Mouse (Mus musculus) hematopoietic stem cell, adult 5-6 weeks (primary cell): ENCODE data around the gene Igfbp7. TPM values are rescaled to one million over a fixed set of nuclear protein-coding genes. Genes with fewer than 3 reads are reported as not detected.
A peak's percentile ranks its signal among the peaks of the same experiment; 100 is the strongest.

Experiments used
- ATAC-seq, 2 experiments: fragments of 125-278 bp in 1 of 2; replicated peaks in 1 of 2; 2 replicates each; pipeline ENCODE4 v1.8.0; 2016 to 2017; ENCODE audit warnings: inconsistent platforms in 2 of 2, mild to moderate bottlenecking in 2 of 2, moderate number of reproducible peaks in 2 of 2, low read depth in 1 of 2, moderate TSS enrichment in 1 of 2; ENCODE audit not compliant: low FRiP score in 2 of 2, poor library complexity in 2 of 2, severe bottlenecking in 2 of 2, insufficient read depth in 1 of 2, low TSS enrichment in 1 of 2
- total RNA-seq: library from RNA; stranded (forward); fragments of 172-1452, 232-1000 nt; gene quantifications from 2 replicates; pipeline ENCODE4 v1.2.3, GENCODE M21; 2017

Gene Igfbp7
- total RNA-seq, 1 experiment from 2014 or later: 1.7 TPM

DNA sequence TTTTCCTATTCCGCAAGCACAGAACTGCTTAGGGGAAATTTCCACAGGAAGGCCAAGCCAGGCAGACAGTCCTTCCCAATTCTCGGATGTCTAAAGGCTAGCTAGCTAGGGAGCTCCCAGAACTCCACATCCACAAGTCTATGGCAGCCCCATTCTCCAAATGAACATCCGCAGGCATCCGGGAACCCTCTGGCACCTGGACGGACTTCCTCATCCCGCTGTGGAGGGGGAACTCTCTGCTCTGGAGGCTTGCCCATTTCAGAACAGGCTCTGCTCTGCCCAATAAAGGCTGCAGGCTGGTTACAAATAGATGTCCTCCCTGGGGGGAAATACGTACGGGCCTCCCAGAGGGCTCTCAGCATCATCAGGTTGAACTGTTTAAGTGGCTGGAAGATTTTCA lies 41.5 kb downstream of the Igfbp7 start:
- no peak for ATAC-seq

DNA sequence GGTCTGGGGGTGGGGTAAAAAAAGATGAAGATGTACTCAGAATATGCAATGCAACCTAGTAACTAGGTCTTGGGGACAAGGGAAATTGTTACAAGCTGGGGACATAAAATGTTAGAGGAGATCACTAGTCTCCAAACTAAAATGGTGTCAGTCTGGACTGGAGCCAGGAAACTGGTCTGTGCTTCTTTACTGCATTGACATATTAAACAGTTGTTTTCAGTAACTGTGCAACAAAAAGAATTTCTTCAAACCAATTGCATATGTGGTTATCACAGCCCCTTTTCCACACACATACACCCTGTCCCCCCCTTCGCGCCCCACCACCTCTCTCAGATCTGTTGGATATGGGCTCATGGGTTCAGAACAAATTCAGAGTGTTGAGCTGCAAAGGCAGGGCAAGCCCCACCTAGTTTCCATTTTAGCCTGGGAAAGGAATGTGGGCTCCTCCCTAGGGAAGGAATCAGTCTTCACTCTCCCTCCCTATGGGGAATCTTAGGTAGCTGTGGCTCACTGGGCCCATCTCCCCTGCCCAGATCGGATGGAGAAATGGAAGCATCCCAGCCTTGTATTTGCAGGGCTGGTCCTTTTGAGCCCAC lies 43.3 kb downstream of the Igfbp7 start:
- no peak for ATAC-seq

DNA sequence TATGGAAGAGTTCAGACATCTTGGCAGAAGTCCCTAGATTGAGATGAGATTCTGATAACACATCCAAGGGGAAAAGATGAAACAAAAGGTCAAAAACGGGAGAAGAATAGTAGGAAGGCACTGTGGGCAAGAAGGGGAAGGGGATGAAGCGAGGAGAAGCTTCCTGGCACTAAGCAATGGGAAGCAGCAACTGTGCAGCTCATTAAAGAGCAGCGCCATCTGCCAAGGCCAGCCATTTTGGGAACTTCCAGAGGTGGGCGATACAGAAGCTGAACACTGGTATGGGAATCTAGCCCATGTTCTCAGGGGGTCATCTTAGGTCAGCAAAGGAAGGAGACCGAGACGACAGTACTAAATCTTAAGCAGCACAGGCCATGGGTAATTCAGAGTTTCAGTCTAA lies 44.2 kb downstream of the Igfbp7 start:
- no peak for ATAC-seq

DNA sequence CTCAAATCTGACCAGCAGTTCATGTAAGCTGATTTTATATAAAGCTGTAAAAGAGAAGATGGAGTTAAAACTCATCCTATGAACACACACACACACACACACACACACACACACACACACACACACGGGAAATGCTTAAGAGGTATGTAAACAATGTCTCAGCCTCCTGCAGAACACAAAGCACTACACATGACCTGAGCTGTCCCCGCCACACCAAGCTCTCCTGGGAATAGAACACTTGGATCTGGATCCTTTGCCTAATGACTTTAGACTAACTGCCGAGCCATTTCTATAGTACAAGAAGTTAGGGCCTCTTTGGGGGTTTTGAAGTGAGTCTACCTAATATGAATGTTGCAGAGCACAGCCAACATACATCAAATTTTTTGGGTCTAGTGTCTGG lies 45.7 kb downstream of the Igfbp7 start:
- ATAC-seq: no peak

DNA sequence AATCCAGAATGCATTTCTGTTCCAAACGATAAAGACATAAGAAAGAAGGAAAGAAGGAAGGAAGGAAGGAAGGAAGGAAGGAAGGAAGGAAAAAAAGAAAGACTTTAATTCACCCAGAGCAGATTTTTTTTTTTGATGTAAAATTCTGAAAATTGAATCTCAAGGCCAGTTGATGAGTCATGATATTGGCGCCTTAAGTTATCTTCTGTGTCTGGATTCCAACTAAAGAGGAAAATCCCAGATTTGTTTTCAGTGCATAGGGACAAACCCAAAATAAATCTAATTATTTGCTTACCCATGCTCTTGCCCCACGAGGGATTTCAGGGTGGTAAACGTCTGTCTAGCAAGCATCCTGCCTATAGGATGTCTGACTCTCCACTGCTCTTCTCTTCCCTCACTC lies 46.8 kb downstream of the Igfbp7 start:
- ATAC-seq: no peak

DNA sequence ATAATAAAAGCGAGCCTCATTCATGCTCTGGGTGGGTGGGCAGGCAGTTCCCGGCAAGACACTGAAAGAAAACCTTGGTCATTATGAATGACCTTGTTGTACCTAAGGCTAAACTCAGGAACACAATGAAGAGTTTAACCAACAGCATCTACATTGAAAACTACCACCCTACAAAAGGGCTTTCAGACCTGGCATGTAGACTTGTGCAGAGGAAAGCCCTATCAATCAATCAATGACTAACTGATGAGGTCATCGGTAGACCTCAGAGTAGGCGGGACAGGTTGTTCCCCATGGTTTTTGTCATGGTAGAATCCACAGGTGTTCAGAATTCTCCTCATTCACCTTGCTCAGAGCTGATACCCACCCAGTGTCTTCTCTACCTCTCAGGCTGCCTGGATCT lies 47.9 kb downstream of the Igfbp7 start:
- ATAC-seq: no peak

DNA sequence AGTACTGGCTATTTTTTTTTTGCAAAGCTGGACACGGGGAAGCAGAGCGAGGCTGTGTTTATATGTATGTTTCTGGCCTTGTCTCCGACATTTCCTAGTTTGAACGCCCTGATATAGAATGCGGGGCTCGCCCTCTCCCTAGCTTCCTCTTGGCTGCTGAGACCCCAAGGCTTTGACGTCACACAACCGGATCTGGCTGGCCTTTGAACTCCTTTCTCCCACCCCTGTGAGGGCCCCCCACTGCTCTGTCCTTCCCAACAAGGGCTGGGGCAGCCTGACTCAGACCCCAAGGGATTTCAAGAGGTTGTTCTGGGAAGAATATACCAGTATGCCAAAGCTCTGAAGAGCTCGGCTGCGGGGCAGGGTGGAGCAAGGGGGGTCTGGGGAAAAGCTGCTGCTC lies 49.5 kb downstream of the Igfbp7 start:
- ATAC-seq: peak; percentile 60 to 64

DNA sequence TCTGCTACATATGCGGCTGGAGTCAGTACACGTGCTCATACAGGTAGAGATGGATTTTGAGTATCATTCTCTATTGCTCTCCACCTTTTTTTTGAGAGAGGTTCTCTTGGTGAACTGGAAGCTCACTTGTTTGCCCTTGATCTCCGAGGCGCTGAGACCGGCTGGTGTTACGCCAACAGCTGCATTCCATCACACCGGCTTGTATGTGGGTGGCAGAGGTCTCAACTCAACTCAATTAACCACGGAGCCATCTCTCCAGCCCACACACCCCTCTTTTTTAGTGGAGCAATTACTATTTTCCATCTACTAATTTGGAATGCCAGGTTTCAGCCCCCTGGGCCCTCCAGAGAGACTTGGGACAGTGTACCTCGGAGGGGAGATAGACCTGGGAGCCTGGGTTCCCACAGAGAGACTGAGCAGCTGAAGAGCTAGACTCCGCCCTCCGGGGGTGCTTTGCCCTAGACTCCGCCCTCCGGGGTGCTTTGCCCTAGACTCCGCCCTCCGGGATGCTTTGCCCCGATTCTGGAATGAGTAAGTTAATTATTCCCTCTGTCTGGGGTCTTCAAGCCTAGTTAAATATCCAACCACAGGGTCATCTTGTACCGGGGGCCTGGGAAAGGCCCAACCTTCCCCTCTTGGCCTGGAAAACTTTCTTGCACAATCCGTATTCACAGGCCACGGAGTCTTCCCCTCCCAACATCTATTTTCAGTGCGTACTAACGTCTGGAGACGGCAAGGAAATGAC lies 50.3 kb downstream of the Igfbp7 start:
- peak; percentile 82 to 88 for ATAC-seq

DNA sequence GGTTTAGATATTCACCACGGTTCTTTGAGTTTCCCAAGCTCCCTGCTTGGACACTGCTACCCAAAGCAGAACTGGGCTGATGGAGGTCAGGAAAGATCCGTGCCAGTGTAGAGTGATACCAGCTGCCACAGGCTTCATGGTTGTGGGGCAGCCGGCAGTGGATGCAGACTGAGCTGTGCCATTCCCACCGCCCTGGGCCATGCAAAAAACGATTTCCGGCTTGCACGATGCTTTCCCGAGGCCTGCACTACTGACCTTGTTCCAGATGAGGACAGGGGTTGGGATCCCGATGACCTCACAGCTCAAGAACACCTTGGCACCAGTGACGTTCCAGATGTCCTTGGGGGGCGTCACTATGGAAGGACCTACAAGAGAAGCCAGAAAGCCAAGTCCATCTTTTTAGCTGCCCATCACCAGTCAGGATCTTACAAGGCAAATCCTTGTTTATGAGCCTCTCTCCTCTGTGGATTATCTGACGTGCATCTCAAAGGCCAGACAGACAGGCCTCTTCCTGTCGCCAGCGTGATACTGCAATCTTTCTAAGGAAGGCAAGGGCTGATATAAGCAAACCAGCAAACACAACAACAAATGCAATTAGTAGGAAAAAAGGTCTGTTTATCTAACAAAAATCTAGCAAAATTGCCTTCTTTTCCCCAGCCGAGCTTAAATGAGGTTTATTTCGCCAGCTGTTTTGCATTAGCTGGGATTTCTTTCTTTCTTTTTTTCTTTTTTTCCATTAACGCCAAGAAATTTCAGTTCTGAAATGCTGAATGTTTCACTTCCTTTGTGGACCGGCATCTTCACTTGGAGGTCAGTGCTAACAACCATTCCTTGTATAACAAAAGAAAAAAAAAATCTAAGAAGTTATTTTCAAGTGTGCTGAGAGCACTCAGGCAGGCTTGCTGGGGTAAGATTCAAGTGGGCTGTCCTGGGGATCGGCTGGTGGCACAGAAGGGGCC lies 52.3 kb downstream of the Igfbp7 start:
- no peak for ATAC-seq

DNA sequence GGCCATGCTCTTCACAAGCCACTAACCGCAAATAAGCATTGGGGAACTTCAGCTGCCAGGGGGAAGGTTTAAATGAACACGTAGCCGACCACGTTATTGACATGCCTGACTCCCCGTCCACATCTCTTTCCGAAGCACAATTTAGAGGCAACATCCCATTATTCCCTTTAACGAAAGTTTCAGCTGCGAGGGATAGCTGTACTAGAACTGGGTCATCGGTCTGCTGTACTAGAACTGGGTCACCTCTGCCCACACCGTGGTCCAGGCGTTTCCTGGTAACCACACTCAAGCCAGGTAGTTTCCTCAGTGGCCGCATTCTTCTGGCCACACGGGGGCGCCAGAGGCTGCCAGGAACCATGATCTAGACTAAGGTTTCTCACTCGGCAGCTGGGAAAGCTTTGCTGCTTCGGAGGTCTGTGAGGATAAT lies 53.5 kb downstream of the Igfbp7 start:
- ATAC-seq: peak; percentile 64 to 71

DNA sequence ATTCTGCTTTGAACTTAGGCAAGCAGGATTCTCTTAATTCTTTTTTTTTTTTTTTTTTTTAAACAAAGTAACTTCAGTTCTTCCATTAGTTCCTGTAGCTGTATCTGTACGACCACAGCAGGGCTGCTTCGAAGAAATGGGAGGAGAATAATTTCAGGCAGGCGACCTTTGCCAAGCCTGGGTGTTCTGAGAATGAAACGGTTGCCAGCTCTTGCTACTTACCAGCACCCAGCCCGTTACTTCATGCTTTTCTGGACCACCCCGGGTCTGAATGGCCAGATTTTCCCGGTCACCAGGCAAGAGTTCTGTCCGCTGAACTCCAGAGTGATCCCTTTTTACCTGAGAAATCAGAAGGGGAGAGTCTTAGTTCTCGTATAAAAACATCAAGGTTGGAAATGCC lies 56.1 kb downstream of the Igfbp7 start:
- ATAC-seq: no peak

DNA sequence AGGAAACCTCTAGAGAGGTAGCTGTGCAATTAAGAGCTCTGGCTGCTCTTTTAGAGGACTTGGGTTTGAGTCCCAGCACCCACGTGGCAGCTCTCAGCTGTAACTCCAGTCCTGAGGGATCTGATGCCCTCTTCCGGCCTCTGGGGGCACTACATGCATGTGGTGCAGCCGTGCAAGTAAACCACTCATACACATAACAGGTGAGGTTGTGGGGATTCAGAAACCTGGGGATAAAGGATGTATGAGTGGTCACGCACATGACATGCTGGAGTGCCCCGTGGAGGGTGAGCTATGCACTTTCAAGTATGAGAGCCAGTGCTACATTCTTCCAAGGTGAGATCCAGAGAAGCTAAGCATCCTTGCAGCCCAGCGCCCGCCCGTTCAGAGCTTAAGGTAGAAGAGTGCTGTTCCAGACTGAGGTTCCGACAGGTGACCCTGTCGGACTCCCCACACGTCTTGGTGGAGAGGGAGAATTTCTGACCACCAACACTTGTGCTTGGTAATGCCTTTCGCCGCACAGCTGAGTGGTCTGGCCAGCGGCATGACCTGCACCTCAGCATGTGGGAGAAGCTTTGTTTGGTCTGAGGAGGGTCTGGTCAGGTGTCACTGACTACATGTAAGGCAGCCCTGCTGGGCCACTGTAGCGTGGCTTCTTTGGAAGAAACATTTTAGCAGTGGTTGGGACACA lies 57.7 kb downstream of the Igfbp7 start:
- no peak for ATAC-seq

DNA sequence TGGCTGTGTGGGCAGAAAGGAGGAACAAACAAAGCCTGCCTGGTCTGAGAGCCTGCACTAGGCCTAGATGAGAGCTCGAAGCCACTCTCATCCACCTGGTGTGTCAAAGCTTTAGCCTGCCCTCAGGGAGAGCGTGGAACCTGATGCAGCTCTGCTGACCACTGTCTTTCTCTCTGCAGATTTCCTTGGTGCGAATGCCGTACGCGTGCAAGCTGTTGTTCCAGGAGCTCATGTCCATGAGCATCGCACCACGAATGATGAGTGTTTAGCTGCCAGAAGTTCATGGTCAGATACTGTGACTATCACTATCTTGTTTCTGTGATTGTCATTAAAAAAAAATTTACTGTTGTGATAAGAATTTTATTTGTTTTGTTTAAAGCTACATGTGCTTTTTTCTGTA lies 58.9 kb downstream of the Igfbp7 start:
- ATAC-seq: no peak

DNA sequence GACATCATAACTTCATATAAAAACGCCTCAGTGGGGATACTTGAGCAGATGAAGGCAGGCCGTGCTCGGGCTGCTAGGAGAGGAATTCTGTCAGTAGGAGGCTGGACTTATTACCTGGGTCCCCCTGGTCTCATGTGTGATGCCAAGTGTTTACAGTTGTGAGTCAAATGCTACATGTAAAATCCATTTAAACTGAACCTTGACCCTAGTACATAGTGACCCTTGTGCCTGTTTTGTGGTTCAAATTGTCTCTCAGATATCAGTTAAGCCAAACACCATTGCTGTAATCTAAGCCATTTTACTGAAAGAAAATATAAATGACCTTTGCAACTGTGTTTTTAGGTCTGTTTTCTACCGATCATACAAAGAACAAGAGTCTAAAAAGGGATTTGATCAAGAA lies 67.8 kb downstream of the Igfbp7 start:
- no peak for ATAC-seq

DNA sequence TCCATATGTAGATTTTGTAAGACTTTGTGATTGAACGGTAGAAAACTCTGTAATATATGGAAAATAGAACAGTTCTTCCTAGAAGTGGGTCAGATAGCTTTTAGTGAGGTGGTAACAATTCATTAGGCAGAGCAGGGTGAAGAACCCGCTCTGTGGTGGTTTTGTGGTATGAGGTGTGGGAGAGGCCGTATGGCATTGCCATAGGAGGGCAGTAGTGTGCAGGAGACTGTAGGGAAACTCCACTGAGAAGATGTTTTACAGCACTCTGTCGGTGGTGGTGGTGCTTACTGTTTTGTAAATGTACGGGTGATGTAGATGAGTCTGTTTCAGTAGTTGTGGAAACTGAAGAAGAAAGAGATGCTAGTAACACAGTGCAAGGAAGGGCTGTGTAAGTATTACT lies 77.7 kb downstream of the Igfbp7 start:
- ATAC-seq: peak in 1 of 2 experiments; percentile 46; a peak in 1 of 4 replicates

DNA sequence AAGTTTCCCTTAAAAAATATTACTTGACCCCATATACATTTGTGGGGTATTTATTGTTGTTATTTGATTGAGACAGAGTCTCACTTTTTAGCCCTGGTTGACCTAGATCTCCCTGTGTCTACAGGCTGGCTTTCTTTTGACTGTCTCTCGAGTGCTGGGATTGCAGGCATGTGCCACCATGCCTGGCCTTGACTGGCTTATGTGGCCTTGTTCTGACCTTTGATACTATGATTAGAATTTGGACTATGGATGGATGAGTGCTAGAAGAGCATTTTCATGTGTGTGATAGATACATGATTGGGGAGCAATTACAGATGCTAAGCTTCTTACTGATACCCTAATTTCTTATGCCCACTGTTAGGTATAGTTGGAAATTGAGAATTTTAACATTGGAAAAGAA lies 82.9 kb downstream of the Igfbp7 start:
- ATAC-seq: no peak

DNA sequence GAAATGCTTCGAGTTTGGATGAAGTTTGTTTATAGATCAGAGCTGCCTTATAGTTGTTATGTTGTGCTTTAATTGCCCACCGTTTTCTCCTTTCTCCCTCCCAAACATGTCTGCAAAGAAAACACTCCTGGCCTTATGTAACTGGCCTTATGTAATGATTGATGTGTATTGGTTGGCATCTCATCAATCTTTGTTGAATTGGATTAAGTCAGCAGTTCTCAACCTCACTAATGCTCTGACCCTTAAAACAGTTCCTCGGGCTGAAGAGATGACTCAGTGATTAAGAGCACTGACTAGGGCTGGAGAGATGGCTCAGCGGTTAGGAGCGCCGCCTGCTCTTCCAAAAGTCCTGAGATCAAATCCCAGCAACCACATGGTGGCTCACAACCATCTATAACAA lies 92.9 kb downstream of the Igfbp7 start:
- ATAC-seq: no peak

DNA sequence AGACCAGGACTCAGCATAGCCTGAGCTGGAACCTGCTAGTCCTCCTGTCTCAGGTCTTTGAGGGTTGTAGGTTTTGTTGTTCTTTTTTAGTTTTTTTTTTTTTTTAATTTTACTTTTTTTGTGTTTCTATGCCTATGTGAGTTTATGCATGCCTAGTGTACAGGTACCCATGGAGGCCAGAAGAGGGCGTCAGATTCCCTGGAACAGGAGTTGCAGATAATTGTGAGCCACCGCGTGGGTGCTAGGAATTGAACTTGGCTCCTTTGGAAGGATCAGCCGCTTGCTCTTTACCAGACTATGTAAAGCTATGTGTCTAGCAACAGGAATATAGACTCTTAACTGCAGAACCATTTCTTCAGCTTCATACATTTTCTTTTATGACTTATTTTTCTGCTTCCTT lies 93.6 kb downstream of the Igfbp7 start:
- no peak for ATAC-seq
